Comparison of ENCODE assay signal across 10 mouse cellular contexts in the genomic region with DNA sequence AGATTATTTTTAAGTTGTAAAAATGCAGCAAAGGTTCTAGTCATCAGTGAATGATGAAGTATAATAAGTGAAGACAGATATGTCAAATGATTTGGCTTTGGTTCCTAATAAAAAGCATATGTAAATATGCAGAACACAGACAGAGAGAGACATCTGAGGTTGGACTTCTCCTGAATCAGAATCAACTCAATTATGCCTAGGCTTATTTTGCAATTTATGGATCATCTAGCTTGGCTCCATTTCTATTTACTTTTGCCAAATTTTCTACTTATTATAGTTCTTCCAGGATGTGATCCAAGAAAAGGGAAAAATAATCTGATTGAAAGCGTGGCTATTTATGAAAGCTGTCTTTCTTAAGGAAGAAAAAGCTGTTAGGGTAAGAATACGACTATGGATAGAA.
"Had no signal": no experiment of that assay in that cellular context is flagged by ENCODE, and none has a peak within 500 bp of the region (broad histone marks: within the 10 kb centered on the region; RNA-seq: fewer than 3 reads in every experiment).

No protein-coding gene starts in this region.

- H3K9ac ChIP-seq: liver, embryonic 13.5 days; liver, postnatal 0 days; midbrain, embryonic 13.5 days; neural tube, embryonic 12.5 days had no signal

- H3K36me3 ChIP-seq: liver, embryonic 13.5 days; midbrain, embryonic 13.5 days; neural tube, embryonic 12.5 days had no signal

- H3K4me3 ChIP-seq: left cerebral cortex, adult 2 months; liver, embryonic 13.5 days; midbrain, embryonic 13.5 days; neural tube, embryonic 12.5 days had no signal

- H3K9me3 ChIP-seq: liver, embryonic 13.5 days; midbrain, embryonic 13.5 days; neural tube, embryonic 12.5 days had no signal

- H3K27ac ChIP-seq: left cerebral cortex, adult 2 months; liver, embryonic 13.5 days; midbrain, embryonic 13.5 days; neural tube, embryonic 12.5 days had no signal

- H3K27me3 ChIP-seq: liver, embryonic 13.5 days; midbrain, embryonic 13.5 days; neural tube, embryonic 12.5 days had no signal

- H3K4me2 ChIP-seq: liver, embryonic 13.5 days; midbrain, embryonic 13.5 days; neural tube, embryonic 12.5 days had no signal

- DNase-seq: kidney, postnatal 25 days; liver; liver, embryonic 13.5 days; liver, postnatal 0 days; spleen, adult 18-20 months; thymus, adult 2 months; thymus, postnatal 25 days had no signal

- H3K4me1 ChIP-seq: liver, embryonic 13.5 days; midbrain, embryonic 13.5 days; neural tube, embryonic 12.5 days had no signal

- ATAC-seq: liver, postnatal 0 days; midbrain, embryonic 13.5 days had no signal
